Mouse (Mus musculus) hindlimb bud, embryonic 11.5 days (tissue): ENCODE results near the gene Efna4.

ENCODE experiments used
- DNase-seq: peaks from one replicate; pipeline ENCODE4 v3.0.0-alpha.2; 2012; ENCODE audit warnings: low read depth, low spot score; ENCODE audit errors: extremely low spot score

Gene Efna4

DNA sequence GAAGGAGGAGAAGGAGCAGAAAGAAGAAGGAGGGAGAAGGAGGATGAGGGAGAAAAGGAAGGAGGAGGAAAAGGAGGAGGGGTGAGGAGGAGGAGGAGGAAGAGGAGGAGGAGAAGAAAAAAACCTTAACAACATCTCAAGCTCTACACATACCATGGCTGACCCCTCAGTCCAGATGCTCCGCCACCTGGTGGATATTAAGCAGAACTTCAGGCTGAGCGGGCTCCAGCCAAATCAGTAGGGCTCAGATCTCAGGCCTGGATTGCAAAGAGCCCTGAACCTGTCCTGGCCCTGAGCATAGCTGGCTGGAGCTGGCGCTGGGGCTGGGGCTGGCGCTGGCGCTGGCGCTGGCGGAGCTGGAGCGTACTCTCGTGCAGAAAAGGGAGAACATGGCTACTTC lies 29.7 kb downstream of the Efna4 start:
- DNase-seq = no peak

DNA sequence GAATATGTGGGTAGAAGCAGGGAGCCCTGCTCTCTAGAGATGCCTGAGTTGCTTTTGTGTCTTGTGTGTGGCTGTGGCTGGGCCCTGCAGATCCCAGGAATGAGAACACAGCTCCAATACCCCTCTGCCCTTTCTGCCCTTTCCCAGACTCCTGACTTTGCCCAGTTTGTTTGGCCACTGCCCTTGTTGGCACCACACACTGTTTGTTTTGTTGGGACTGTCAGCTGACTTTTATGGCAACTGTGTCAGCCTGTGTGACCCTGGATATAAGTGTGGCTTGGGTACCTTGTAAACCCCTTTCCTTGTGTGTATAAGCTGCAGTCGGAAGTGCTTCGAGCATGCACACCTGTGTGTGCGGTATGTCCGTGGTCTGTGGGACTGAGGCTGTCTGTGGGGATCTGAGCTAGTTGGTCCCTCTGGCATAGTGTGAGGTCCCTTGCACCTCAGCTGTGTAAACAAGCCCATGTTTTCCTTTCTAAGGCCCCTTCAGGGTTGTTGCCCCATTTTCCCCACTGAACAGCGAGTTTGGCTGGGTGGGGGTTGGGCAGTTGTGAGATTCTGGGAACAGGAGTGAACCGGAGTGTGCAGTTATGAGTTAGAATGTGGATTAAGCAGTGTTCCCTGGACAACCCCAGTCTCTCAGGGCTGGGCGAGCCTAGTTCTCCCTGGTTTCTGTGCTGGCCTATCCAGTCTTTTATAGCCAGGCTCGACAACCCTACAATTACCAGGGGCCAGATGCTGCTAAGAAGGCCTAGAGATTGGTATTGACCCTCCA lies 32.1 kb downstream of the Efna4 start:
- DNase-seq = no peak

DNA sequence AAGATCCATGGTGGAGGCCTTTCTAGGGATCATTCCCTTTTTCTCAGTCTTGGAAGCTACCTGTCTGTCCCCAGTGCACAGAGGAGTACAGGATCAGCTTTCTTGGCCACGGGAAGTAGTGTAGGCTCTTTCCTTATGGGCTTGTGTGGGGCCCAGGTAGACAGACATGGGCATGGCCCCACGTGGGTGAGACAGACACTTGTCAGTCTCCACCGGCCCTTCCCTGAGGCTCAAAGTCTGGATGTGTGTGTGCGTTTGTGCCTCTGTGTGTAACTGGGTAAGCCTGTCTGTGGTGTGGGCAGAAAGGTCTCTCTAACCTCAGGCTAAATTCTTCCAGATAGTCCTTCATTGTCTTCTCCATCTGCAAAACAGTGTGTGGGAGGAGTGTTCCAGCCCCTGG lies 32.7 kb downstream of the Efna4 start:
- DNase-seq = no peak

DNA sequence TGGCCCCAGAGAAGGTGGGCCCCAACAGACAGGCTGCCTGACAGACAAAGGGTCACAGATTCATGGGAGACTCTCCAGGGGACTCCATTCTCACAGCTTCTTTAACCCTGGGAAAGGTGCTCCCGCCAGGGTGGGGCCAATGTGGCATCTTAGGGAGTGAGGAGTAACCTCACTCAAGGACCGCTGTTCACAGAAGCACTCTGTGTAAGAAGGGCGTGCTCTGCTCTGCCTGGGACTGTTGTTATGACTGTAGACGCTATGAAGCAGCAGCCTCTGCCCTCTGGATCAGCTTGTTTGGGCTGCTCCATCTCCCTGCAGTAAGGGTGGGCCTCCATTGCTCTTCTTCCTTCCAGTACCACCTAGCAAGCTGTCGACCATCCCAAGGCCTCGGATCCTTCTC lies 33.4 kb downstream of the Efna4 start:
- DNase-seq = no peak

DNA sequence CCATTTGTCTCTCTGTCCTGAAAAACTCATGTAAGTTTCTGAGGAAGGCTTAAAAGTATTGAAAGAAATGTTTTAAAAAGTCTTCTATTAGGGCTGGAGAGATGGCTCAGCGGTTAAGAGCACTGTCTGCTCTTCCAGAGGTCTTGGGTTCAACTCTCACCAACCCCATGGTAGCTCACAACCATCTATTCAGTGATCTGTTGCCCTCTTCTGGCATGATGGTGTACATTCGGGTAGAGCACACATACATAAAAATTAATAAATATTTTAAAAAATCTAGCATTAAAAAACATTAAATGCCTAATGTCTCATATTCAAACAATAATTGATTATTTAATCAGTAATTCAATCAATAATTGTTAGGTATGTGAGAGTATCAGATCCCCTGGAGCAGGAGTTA lies 37.3 kb downstream of the Efna4 start:
- no peak for DNase-seq

DNA sequence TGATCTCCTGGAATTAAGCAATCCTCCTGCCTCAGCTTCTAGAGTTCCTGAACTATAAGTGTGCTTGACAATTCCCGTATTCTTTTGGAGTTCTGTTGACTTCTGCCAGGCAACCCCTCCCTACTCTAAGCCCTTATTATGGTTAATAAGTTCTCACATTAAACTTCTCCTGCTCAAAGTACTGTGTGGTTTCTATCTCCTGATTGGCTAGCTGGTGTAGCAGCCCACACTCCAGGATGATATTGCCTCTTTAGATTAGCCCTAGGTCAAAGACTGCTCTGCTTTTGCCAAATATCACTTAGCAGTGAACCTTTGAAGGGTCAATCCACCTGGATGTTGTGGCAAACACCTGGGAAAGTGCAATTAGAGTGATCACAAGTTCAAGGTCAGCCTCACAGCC lies 37.8 kb downstream of the Efna4 start:
- DNase-seq = no peak

DNA sequence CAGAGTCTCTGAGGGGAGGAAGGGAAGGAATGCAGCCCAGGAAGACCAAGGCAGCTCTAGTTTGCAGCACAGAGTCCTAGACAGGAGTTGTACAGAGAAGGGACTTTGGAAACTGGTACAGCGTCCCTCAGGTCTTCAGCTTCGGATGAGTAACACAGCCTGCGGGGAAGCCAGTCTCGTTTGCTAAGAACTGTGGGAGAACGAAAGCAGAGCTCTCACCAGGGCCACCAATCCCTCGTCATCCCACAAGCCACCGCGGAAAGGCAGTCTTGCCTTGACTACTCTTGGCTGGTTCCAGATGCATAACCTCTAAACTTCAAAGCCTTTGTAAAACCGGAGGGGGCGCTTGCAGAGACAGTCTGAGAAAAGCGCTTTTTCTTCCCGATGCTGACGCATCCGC lies 38.3 kb downstream of the Efna4 start:
- DNase-seq = no peak

DNA sequence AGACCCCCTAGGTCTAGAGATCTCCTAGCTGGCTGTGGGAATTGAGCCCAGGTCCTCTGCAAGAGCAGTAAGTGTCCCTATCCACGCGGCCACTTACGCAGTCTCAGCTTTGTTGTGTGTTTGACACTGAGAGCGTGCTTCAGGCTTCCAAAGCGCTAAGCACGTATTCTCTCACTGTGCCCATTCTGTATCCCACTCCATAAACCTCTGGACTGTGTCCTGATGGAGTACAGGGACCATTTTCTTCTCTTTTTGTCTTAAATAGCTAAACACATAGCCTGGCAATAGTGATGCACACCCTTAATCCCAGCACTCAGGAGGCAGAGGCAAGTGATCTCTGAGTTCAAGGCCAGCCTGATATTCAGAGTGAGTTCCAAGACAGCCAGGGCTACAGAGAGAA lies 38.9 kb downstream of the Efna4 start:
- DNase-seq = no peak

DNA sequence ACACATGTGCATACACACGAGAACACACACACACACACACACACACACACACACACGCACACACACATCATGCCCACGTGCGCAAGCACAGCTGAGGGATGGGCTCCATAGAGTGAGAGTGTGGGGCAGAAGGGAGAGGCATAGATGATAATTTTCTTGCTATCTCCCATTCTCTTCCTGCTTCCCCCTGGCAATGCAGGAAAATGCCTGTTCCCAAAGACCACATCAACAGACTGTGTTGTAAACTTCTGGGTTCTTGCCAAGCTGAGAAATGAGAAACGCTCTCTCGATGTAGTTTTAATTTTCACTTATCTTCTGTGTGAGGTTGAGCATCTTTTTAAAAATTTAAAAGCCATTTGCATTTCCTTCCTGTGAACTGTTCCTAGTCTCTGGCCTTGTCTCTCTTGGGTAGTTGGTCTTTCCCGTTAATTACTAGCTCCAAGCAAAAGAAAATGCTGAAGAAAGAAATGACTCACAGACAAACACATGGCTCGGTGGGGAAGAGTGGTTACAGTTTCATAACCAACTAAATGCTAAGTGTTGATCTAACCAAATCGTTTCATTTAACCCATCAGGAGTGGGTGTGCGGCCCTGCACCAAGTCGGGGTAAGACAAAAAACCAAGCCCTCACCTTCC lies 40.9 kb downstream of the Efna4 start:
- no peak for DNase-seq

DNA sequence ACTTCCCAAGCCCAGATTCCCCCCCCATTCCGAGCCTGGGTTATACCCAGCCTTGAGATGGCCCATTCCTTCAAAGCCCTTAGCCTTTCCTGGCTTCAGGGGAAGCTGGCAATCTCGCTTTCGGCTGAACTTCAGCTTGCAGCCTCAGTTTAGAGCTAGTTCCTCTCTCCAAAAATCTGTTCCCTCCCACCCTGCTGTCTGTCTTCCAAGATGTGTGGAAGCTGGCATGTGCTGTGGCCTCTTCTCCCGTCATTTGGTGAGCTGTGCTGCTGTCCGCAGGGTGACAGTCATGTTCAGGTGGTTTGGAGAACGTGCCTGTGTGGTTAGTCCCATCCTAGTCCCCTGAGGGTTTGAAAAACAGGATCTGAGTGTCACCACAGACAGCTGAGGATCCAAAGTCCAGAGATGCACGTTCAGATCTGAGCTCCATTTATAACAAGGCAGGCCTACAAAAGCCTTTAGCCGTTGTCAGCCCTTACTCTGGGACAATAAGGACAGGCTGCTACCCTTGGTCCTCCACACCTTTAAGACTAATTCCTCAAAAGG lies 42.1 kb downstream of the Efna4 start:
- DNase-seq = no peak

DNA sequence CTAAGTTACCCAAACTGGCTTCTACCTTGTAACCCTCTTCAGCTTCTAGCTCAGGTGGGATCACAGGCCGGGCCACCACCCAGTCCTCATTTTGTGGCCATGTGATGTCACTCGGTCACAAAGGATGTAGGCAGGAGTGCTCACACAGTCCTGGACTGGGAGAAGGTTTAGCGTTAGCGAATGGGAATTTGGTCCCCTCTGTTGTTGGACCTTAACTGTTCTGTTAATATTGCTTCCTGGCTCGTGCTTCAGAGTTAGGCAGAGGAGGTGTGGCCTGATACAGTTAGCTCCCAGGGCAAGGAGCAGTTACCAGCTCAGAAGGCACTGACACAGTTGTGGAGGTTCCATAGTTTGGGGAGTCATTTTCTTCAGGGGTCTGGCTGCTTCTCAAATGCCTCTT lies 43.6 kb downstream of the Efna4 start:
- no peak for DNase-seq

DNA sequence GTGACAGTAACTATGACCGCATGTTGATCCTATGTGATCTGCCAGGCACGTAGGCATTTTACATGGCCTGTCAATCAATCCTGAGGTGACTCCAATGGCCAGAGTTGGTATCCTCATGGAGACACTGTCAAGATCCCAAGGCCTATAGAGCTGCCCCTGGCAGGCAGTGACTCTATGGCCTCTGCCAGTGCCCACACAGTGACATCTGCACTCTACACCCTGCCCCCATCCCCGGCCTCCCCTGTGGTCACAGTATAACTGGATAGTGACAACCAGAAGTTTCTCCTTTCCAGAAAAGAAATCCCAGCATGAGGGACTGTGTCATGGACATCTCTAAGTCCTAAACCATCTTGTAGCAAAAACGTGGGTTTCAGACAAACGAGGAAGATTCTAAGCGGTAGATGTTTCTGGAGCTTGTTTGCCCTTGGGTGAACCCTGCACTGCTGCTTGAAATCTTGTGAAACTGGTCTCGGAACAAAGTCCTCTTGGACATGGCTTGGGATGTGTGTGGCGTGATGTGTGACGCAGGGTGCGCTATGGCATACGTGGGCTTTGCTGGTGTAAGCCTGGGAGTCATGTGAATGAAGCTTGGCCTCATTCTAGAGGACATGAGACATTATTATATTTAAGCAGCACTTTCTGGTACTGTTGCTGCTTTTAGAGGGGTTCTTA lies 44.4 kb downstream of the Efna4 start:
- no peak for DNase-seq

DNA sequence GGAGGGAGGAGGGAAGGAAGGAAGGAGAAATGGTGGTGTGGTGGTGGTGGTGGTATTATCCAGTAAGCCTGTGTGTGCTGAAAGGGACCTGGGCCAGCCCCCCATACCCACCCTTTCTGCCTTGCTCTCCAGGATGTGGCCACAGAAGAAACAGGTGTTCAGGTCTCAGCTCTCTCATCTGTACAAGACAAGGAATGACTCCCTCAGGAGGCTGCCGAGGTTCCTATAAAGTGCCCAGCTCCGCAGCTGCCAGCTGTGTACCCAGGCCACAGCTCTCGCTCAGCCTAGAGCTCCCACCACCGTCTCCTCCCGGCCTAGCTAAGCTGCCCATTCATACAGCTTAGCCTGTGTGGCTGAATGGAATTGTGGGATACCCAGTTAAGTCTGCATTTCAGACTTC lies 45.5 kb downstream of the Efna4 start:
- DNase-seq = no peak

DNA sequence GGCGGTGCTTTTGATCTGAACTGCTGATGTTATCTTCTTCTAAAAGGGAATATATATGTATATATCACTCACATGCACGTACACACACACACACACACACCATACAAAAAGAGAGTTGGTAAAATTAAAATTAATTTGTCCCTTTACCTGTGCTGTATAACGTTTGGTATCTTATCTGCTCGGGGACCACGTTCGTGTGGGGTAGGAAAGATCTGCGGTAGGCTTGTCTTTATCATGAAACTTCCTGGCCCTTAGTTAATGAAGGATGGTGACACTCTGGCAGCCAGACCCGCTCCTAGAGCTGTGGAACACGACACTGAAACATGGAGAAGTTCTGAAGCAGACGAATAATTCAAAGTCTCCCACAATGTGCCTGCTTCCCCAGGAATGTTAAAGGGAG lies 46.0 kb downstream of the Efna4 start:
- no peak for DNase-seq

DNA sequence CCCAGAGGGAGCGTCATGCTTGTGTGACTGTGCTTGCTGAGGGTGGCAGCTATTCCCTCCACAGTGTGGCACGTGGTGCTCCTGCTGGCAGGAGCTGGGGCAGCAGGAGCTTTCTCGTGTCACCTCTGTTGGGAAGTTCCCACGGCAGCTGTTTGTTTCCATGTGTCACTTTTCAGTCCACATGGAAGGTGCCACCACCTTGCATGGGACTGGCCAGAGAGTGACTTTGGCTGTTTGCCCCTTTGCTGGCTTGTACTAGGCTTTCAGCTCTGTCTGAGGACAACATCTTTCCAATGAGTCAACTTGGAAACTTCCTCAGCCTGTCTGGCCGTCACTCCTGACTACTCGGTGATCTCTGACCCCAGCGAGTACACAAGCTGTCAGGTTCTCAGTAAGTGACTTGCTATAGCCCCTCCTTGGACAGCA lies 49.3 kb downstream of the Efna4 start:
- DNase-seq = no peak

DNA sequence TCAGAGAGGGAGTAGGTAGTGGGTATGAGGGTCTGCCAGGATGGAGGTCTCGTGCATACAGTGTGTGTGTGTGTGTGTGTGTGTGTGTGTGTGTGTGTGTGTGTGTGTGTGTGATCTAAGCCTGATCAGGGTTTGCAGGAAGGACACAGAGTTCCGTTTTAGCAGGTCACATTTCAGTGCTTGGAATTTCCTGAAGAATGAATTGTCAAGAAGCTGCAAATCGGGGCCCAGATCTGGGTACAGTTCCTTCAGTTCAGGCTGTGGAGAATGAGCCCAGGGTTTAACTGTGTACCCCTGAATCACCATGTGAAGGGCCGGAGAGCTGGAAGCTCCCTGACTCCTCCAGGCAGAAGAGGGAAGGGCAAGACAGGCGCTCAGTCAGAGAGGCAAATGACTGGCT lies 50.5 kb downstream of the Efna4 start:
- no peak for DNase-seq

DNA sequence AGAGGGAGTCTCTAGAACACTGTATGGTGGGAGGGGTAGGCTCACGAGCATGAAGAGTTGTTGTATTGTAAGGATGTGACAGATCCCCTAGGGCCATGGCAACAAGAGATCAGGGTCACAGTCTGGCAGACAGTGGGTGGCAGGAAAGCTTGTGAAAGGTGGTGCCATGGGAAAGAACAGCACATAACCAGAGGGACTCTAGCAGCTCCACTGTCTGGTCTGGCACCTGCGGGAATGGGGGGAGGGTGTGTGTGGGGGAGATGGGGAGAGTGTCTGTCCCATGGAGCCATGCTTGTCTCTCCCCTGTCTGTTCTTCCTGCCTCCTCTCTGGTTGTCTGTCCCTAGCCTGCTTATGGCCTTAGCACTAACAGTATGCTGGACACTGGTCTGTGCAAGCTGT lies 52.3 kb downstream of the Efna4 start:
- DNase-seq = no peak

DNA sequence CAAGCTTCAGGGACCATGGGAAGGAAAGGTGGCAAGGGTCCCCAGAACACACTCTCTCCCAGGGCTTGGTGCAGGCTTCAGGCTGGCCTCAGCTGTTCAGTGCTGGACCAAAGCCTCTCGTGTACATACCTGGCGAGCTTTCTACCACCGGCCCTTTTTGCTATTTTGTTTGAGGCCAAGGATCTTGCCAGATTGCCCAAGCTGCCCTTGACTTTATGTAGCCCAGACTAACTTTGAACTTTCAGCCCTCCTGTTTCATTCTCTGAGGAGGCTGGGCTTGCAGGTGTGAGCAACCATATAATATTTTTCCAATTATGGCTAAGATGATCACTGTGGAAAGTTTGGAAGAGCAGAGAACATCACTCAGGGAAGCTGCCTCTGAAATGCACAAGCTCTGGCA lies 53.6 kb downstream of the Efna4 start:
- no peak for DNase-seq
